Mouse (Mus musculus) regulatory T cell (primary cell): Measurements from ENCODE around the gene Mrps22.

Source experiments
- in situ Hi-C: fragments of 300-600 bp; cut with MboI, MseI; formaldehyde crosslinking; loops from one replicate; pipeline ENCODE4 v1.15.1; 2025; ENCODE audit warnings: high pct_unique_total_duplicates

Gene Mrps22

GRCm38 (mm10) chr9:98601156-98601836 is at the start of gene Mrps22:
TSS of gene Mrps22 (minus strand) at chr9:98601660.
- in situ Hi-C loops, result loop anchor here (10.0 kb wide), 1 partner anchor 644 kb away; the partner anchor contains the start of gene Cep70

- in situ Hi-C loops, result no loop called here
Observed at GRCm38 (mm10) chr9:98650547-98650946, 49.1 kb upstream of the Mrps22 start.

- in situ Hi-C loops, result loop anchor here (25.0 kb wide), 1 partner anchor 715 kb away; the partner anchor contains the start of gene Esyt3
Observed at GRCm38 (mm10) chr9:98647418-98647817, 46.0 kb upstream of the Mrps22 start.

GRCm38 (mm10) chr9:98645750-98646149 is 44.3 kb upstream of the Mrps22 start:
- in situ Hi-C loops, result loop anchor here (25.0 kb wide), 1 partner anchor 717 kb away; the partner anchor contains the start of gene Esyt3

GRCm38 (mm10) chr9:98642126-98642525 is 40.7 kb upstream of the Mrps22 start:
- in situ Hi-C loops, result loop anchor here (5.0 to 25.0 kb wide), 2 partner anchors 50 to 720 kb away; partner anchors contain the start of gene Esyt3

- in situ Hi-C loops, result loop anchor here (25.0 kb wide), 1 partner anchor 729 kb away; the partner anchor contains the start of gene Esyt3
Observed at GRCm38 (mm10) chr9:98633287-98634162, 32.1 kb upstream of the Mrps22 start.

- in situ Hi-C loops, result loop anchor here (10.0 to 25.0 kb wide), 2 partner anchors 306 to 734 kb away; partner anchors contain the start of gene Esyt3
Observed at GRCm38 (mm10) chr9:98628480-98628879, 27.0 kb upstream of the Mrps22 start.

- in situ Hi-C loops, result loop anchor here (10.0 kb wide), 1 partner anchor 640 kb away; the partner anchor contains the start of gene Cep70
Observed at GRCm38 (mm10) chr9:98604896-98605295, 3.4 kb upstream of the Mrps22 start.

GRCm38 (mm10) chr9:98601837-98602359 is 438 bp upstream of the Mrps22 start:
- in situ Hi-C loops, result loop anchor here (10.0 kb wide), 1 partner anchor 643 kb away; the partner anchor contains the start of gene Cep70

GRCm38 (mm10) chr9:98600094-98600493 is 1.4 kb downstream of the Mrps22 start:
- in situ Hi-C loops, result loop anchor here (10.0 kb wide), 1 partner anchor 645 kb away; the partner anchor contains the start of gene Cep70

- in situ Hi-C loops, result loop anchor here (25.0 kb wide), 1 partner anchor 978 kb away; the partner anchor contains the start of gene Armc8
Observed at GRCm38 (mm10) chr9:98583852-98584251, 17.6 kb downstream of the Mrps22 start.

- in situ Hi-C loops, result loop anchor here (10.0 kb wide), 1 partner anchor 269 kb away; no protein-coding TSS in a partner anchor
Observed at GRCm38 (mm10) chr9:98563137-98564126, 38.0 kb downstream of the Mrps22 start, which contains the start of gene Copb2. TSS of gene Copb2 (plus strand) at chr9:98563721.

- in situ Hi-C loops, result no loop called here
Observed at GRCm38 (mm10) chr9:98544042-98544441, 57.4 kb downstream of the Mrps22 start.
